12 mouse cellular contexts compared by ENCODE assay signal in the genomic region with DNA sequence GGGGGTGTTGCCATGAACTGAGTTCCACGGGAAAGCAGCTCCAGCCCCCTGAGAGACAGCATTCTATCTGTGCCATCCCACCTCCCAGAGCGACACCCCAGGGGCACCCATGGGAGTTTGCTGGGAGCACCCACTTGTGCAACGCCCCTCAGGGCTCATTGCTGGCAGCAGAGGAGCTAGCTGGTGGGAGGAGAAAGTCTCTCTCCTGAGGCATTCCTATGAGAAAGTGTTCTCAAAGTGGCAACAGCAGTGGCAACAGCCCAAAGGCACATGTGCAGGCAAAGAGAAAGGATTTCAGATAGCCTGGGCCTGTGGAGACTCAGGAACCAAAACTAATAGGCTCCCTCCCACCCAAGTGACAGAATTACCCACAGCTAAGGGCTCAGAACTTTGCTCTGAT.
DNase-seq lines count a peak whose midpoint lies in the region; ATAC-seq and TF ChIP-seq lines count a peak whose summit lies in the region.
"Had no signal": no experiment of that assay in that cellular context is flagged by ENCODE, and none has a peak within 500 bp of the region (broad histone marks: within the 10 kb centered on the region; RNA-seq: fewer than 3 reads in every experiment).

No protein-coding gene starts in this region.

- H3K9ac ChIP-seq in hindbrain, embryonic 11.5 days (ENCODE audit: low read depth, low read length) = no peak overlapping the region
- no peak overlapping the region for H3K9ac ChIP-seq in forebrain, embryonic 12.5 days
- H3K9ac ChIP-seq: liver, embryonic 14.5 days had no signal

- no peak for DNase-seq in hindbrain, embryonic 10.5 days (ENCODE audit: low spot score)
- no peak for DNase-seq in hindbrain, embryonic 11.5 days (ENCODE audit: low spot score)
- DNase-seq in left cerebral cortex, postnatal 36 days (ENCODE audit: low spot score in 2 of 2) = peak; percentile 64 to 75
- no peak for DNase-seq in gastrocnemius, adult 18-20 months (ENCODE audit: low spot score)
- DNase-seq in embryo, embryonic 9.5 days (ENCODE audit: extremely low spot score) = no peak
- DNase-seq: layer of hippocampus, postnatal 36 days had no signal

- no peak for TF ChIP-seq CTCF in cortical plate, adult 2 months (IDR thresholded peaks at IDR 0.05; ENCODE audit: extremely low read depth, insufficient read depth, low read length)

- H3K36me3 ChIP-seq in hindbrain, embryonic 10.5 days = no peaks in the 10 kb centered on the region
- no peaks in the 10 kb centered on the region for H3K36me3 ChIP-seq in hindbrain, embryonic 11.5 days (ENCODE audit: control insufficient read depth, insufficient read depth, low read length)
- no peaks in the 10 kb centered on the region for H3K36me3 ChIP-seq in forebrain, embryonic 12.5 days (replicated peaks)

- H3K4me3 ChIP-seq in hindbrain, embryonic 10.5 days = no peak overlapping the region
- no peak overlapping the region for H3K4me3 ChIP-seq in hindbrain, embryonic 11.5 days (ENCODE audit: low read depth, low read length)
- H3K4me3 ChIP-seq in cortical plate, adult 2 months (ENCODE audit: insufficient read depth, low read length) = no peak overlapping the region
- H3K4me3 ChIP-seq in forebrain, embryonic 12.5 days (replicated peaks) = no peak overlapping the region

- no peak overlapping the region for H3K4me2 ChIP-seq in hindbrain, embryonic 11.5 days (replicated peaks; ENCODE audit: low read depth, low read length)
- H3K4me2 ChIP-seq in forebrain, embryonic 12.5 days = no peak overlapping the region
- H3K4me2 ChIP-seq: heart, embryonic 11.5 days had no signal

- H3K27me3 ChIP-seq in hindbrain, embryonic 10.5 days (ENCODE audit: insufficient read depth, poor library complexity, severe bottlenecking) = peaks cover 28% of the 10 kb centered on the region
- H3K27me3 ChIP-seq in hindbrain, embryonic 11.5 days (ENCODE audit: control insufficient read depth, insufficient read depth, low read length) = no peaks in the 10 kb centered on the region
- H3K27me3 ChIP-seq in forebrain, embryonic 12.5 days = no peaks in the 10 kb centered on the region

- WGBS in hindbrain, embryonic 10.5 days = 79% methylated on average over 3 of the region's 3 CpGs
- 85% methylated on average over 3 of the region's 3 CpGs for WGBS in hindbrain, embryonic 11.5 days
- WGBS in forebrain, embryonic 12.5 days = 70% methylated on average over 3 of the region's 3 CpGs

- peaks cover 84% of the 10 kb centered on the region for H3K4me1 ChIP-seq in hindbrain, embryonic 10.5 days (replicated peaks)
- H3K4me1 ChIP-seq in hindbrain, embryonic 11.5 days (replicated peaks; ENCODE audit: control insufficient read depth, insufficient read depth, low read length) = peaks cover 23% of the 10 kb centered on the region
- peaks cover 31% of the 10 kb centered on the region for H3K4me1 ChIP-seq in cortical plate, adult 2 months (ENCODE audit: control insufficient read depth, insufficient read depth, low read length)
- peaks cover 83% of the 10 kb centered on the region for H3K4me1 ChIP-seq in forebrain, embryonic 12.5 days

- TF ChIP-seq POLR2A in cortical plate, adult 2 months (IDR thresholded peaks at IDR 0.05; ENCODE audit: extremely low read depth, insufficient read depth, low read length) = no peak

- ATAC-seq in hindbrain, embryonic 11.5 days (ENCODE audit: low FRiP score) = no peak
- no peak for ATAC-seq in forebrain, embryonic 12.5 days (ENCODE audit: low FRiP score)

- H3K9me3 ChIP-seq in hindbrain, embryonic 10.5 days = no peaks in the 10 kb centered on the region
- H3K9me3 ChIP-seq in hindbrain, embryonic 11.5 days (ENCODE audit: control insufficient read depth, low read length) = no peaks in the 10 kb centered on the region
- no peaks in the 10 kb centered on the region for H3K9me3 ChIP-seq in forebrain, embryonic 12.5 days

- H3K27ac ChIP-seq in hindbrain, embryonic 10.5 days = peak overlapping the region; percentile 88
- no peak overlapping the region for H3K27ac ChIP-seq in hindbrain, embryonic 11.5 days (ENCODE audit: low read depth, low read length)
- H3K27ac ChIP-seq in cortical plate, adult 2 months (ENCODE audit: insufficient read depth, low read length) = 0 out of 2 replicates have a peak overlapping the region, but pooled peaks have one; percentile 23
- H3K27ac ChIP-seq in forebrain, embryonic 12.5 days = 0 out of 2 replicates have a peak overlapping the region, but pooled peaks have one; percentile 2
- H3K27ac ChIP-seq: liver, embryonic 14.5 days; macrophage; stomach, postnatal 0 days had no signal

- intact Hi-C loops in left cerebral cortex, postnatal 36 days (cut with DNase I) = no loop called here

Comparison
In these comparisons a context has a peak if more than half of its experiments do, and no peak if none do; other contexts are left out.
1. DNase-seq: peak in left cerebral cortex, postnatal 36 days (2 of 2); none in hindbrain, embryonic 10.5 days (single experiment), hindbrain, embryonic 11.5 days (single experiment), gastrocnemius, adult 18-20 months (single experiment) and embryo, embryonic 9.5 days (single experiment).